Mouse (Mus musculus): ENCODE data around the gene Dlec1. TPM values are rescaled to one million over a fixed set of nuclear protein-coding genes. Genes with fewer than 3 reads are reported as not detected.

Gene Dlec1
- polyA plus RNA-seq, 1 experiment: 0.07 TPM

DNA sequence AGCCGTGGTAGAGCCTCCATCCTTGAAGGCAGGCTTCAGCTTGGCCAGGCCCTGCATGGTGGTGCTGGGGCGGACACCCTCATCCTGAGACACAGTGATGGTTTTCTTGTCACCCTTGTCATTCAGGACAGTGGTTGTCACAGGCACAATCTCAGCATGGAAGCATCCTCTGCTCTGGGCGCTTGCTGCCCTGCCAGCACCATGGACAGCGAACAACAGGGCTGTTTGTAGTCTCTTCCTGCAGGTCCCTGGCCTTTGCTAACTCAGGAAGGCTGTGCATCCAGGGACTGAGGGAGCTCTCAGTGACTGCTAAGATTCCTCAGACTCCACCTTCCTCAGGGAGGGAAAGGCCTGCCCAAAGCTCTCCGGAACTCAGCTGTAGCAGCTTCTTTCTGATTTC lies 47.3 kb downstream of the Dlec1 start:
- Histone ChIP-seq H3K4me3 (no peak overlapping the region), H3ac (ENCODE audit: control insufficient read depth, insufficient read length) (no peak overlapping the region), H3K27me3 (ENCODE audit: control insufficient read depth, insufficient read depth, insufficient read length) (peaks cover 52% of the 10 kb centered on the region), H3K36me3 (ENCODE audit: control insufficient read depth, insufficient read depth) (no peaks in the 10 kb centered on the region), H3K79me2 (ENCODE audit: control insufficient read depth, insufficient read depth) (no peaks in the 10 kb centered on the region), H3K4me2 (ENCODE audit: low read depth) (no peak overlapping the region)
- no peak for TF ChIP-seq MYOD1 (IDR thresholded peaks at IDR 0.05; ENCODE audit: control insufficient read depth in 1 of 3, insufficient read length in 2 of 3, low read depth in 2 of 3)
- peak; percentile 96 for TF ChIP-seq REST (IDR thresholded peaks at IDR 0.05; ENCODE audit: insufficient read depth, insufficient read length)

DNA sequence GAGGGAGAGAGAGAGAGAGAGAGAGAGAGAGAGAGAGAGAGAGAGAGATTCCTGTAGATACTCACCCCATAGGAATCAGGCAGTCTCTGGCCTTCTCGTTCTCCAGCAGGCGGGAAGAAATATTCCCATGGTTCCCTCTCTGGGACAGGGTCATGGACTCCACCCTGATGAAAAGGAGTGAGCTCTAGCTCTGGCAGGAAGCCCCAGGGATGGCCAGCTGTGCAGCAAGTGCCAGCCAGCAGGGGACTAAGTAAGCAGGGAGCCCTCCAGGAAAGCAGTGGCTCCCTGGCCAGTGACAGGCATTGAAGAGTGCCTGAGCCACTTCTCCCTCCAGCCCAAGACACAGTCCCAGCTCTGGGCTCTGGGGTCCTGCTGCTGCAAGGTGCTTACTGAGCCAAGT lies 49.5 kb downstream of the Dlec1 start:
- peaks cover 59% of the 10 kb centered on the region for H3K27me3 ChIP-seq (ENCODE audit: control insufficient read depth, insufficient read depth, insufficient read length)
- no peak overlapping the region for H3ac ChIP-seq (ENCODE audit: control insufficient read depth, insufficient read length)
- no peaks in the 10 kb centered on the region for H3K36me3 ChIP-seq (ENCODE audit: control insufficient read depth, insufficient read depth)
- no peak overlapping the region for H3K4me2 ChIP-seq (ENCODE audit: low read depth)
- TF ChIP-seq USF1 (IDR thresholded peaks at IDR 0.05; ENCODE audit: low read depth): no peak
- no peak for TF ChIP-seq E2F4 (IDR thresholded peaks at IDR 0.05; ENCODE audit: insufficient read depth)
- TF ChIP-seq TCF3 (IDR thresholded peaks at IDR 0.05; ENCODE audit: insufficient read length, low read depth): no peak
- no peak for TF ChIP-seq CEBPB (IDR thresholded peaks at IDR 0.05; ENCODE audit: insufficient read depth, poor library complexity, severe bottlenecking)
- TF ChIP-seq REST (IDR thresholded peaks at IDR 0.05; ENCODE audit: insufficient read depth, insufficient read length): no peak
- no peak for TF ChIP-seq TCF12 (IDR thresholded peaks at IDR 0.05; ENCODE audit: insufficient read depth, poor library complexity, severe bottlenecking)
- no peaks in the 10 kb centered on the region for H3K79me2 ChIP-seq (ENCODE audit: control insufficient read depth, insufficient read depth)
- H3K4me3 ChIP-seq: no peak overlapping the region

DNA sequence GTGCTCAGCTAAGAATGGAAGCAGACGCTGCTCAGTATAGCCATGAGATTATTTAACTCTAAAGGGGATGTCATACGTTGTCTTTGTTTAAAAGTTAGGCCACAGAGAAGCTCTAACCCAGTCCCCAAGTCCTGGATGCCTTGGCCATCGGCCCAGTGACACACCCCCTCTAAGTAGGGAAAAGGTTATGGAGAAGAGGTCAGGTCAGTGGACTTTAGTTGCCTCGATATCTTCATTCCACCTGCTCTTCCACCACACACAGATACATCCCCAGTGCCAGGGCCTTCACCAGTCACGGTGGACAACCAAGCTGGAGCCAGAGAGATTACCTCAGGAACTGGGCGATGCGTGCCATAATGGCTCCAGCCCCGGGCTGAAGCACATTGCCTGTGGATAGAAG lies 53.1 kb downstream of the Dlec1 start:
- H3ac ChIP-seq (ENCODE audit: control insufficient read depth, insufficient read length): no peak overlapping the region
- H3K4me2 ChIP-seq (ENCODE audit: low read depth): no peak overlapping the region
- H3K79me2 ChIP-seq (ENCODE audit: control insufficient read depth, insufficient read depth): no peaks in the 10 kb centered on the region
- H3K36me3 ChIP-seq (ENCODE audit: control insufficient read depth, insufficient read depth): no peaks in the 10 kb centered on the region
- H3K4me3 ChIP-seq: no peak overlapping the region
- no peak for TF ChIP-seq TCF12 (IDR thresholded peaks at IDR 0.05; ENCODE audit: insufficient read depth, poor library complexity, severe bottlenecking)
- H3K27me3 ChIP-seq (ENCODE audit: control insufficient read depth, insufficient read depth, insufficient read length): peaks cover 72% of the 10 kb centered on the region

DNA sequence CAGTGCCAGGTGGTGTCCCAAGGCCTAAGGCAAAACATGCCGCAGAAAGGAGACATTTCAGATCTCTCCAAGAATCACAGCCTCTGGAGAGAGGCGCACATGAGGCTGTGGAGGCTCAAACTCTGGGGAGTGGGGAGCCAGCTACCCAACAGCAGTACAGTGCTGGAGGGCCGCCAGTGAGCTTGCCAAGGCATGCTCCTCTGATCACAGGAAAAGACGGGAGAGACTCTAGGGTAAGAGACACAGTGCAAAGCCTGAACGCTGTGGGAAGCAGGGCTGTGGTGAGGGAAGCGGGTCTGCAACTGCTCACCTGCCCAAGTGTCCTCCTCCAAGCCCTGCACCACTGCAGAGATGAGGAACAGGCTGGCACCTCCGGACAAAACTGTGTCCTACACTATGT lies 53.5 kb downstream of the Dlec1 start:
- H3K4me2 ChIP-seq (ENCODE audit: low read depth): no peak overlapping the region
- peaks cover 72% of the 10 kb centered on the region for H3K27me3 ChIP-seq (ENCODE audit: control insufficient read depth, insufficient read depth, insufficient read length)
- H3ac ChIP-seq (ENCODE audit: control insufficient read depth, insufficient read length): no peak overlapping the region
- TF ChIP-seq TCF12 (IDR thresholded peaks at IDR 0.05; ENCODE audit: insufficient read depth, poor library complexity, severe bottlenecking) (no peak), CEBPB (IDR thresholded peaks at IDR 0.05; ENCODE audit: insufficient read depth, poor library complexity, severe bottlenecking) (no peak), POLR2AphosphoS2 (IDR thresholded peaks at IDR 0.05; ENCODE audit: insufficient read length, low read depth) (no peak), MYOD1 (IDR thresholded peaks at IDR 0.05; ENCODE audit: control insufficient read depth in 1 of 3, insufficient read length in 2 of 3, low read depth in 2 of 3) (no peak), USF1 (IDR thresholded peaks at IDR 0.05; ENCODE audit: low read depth) (no peak), REST (IDR thresholded peaks at IDR 0.05; ENCODE audit: insufficient read depth, insufficient read length) (no peak), SRF (IDR thresholded peaks at IDR 0.05; ENCODE audit: control insufficient read depth, insufficient read length, low read depth) (no peak), POLR2A (IDR thresholded peaks at IDR 0.05; ENCODE audit: insufficient read length, low read depth) (no peak), TCF3 (IDR thresholded peaks at IDR 0.05; ENCODE audit: insufficient read length, low read depth) (no peak), E2F4 (IDR thresholded peaks at IDR 0.05; ENCODE audit: insufficient read depth) (no peak)
- no peaks in the 10 kb centered on the region for H3K79me2 ChIP-seq (ENCODE audit: control insufficient read depth, insufficient read depth)
- no peaks in the 10 kb centered on the region for H3K36me3 ChIP-seq (ENCODE audit: control insufficient read depth, insufficient read depth)
- no peak overlapping the region for H3K4me3 ChIP-seq

- H3ac ChIP-seq (ENCODE audit: control insufficient read depth, insufficient read length): no peak within 1 kb of the TSS
- no peak for TF ChIP-seq POLR2A (IDR thresholded peaks at IDR 0.05; ENCODE audit: insufficient read length, low read depth)
- TF ChIP-seq CEBPB (IDR thresholded peaks at IDR 0.05; ENCODE audit: insufficient read depth, poor library complexity, severe bottlenecking): no peak
- no peak for TF ChIP-seq USF1 (IDR thresholded peaks at IDR 0.05; ENCODE audit: low read depth)
- TF ChIP-seq REST (IDR thresholded peaks at IDR 0.05; ENCODE audit: insufficient read depth, insufficient read length): no peak
- TF ChIP-seq MYOD1 (IDR thresholded peaks at IDR 0.05; ENCODE audit: control insufficient read depth in 1 of 3, insufficient read length in 2 of 3, low read depth in 2 of 3): no peak
- TF ChIP-seq TCF3 (IDR thresholded peaks at IDR 0.05; ENCODE audit: insufficient read length, low read depth): no peak
- no peak for TF ChIP-seq POLR2AphosphoS2 (IDR thresholded peaks at IDR 0.05; ENCODE audit: insufficient read length, low read depth)
- TF ChIP-seq MYOG (IDR thresholded peaks at IDR 0.05; ENCODE audit: control insufficient read depth in 1 of 3, insufficient read depth in 1 of 3, insufficient read length in 2 of 3, low read depth in 2 of 3): no peak
- TF ChIP-seq MAX (IDR thresholded peaks at IDR 0.05; ENCODE audit: low read depth): no peak
- TF ChIP-seq E2F4 (IDR thresholded peaks at IDR 0.05; ENCODE audit: insufficient read depth): no peak
- no peak for TF ChIP-seq SRF (IDR thresholded peaks at IDR 0.05; ENCODE audit: control insufficient read depth, insufficient read length, low read depth)
- no peak for TF ChIP-seq TCF12 (IDR thresholded peaks at IDR 0.05; ENCODE audit: insufficient read depth, poor library complexity, severe bottlenecking)
- H3K27me3 ChIP-seq (ENCODE audit: control insufficient read depth, insufficient read depth, insufficient read length): peaks cover 73% of the 10 kb centered on the region
- H3K4me3 ChIP-seq: no peak within 1 kb of the TSS
- H3K4me2 ChIP-seq (ENCODE audit: low read depth): peak within 1 kb of the TSS; percentile 30
- H3K36me3 ChIP-seq (ENCODE audit: control insufficient read depth, insufficient read depth): no peaks in the 10 kb centered on the region
- H3K79me2 ChIP-seq (ENCODE audit: control insufficient read depth, insufficient read depth): no peaks in the 10 kb centered on the region
These were observed 54.3 kb downstream of the Dlec1 start, which contains the start of gene Acaa1b for GRCm38 (mm10) chr9:119156278-119157201. TSS of gene Acaa1b (minus strand) at chr9:119157093.
